Mouse (Mus musculus) bone marrow, adult 2 months (tissue): ENCODE results near the gene Lmo3.

Source experiments
- CTCF ChIP-seq: fragments of 200-500 bp; IDR thresholded peaks from 2 replicates; pipeline ENCODE4 v1.5.1; 2011; ENCODE audit warnings: low read length, control low read depth; ENCODE audit not compliant: control insufficient read depth, insufficient read depth
- POLR2A ChIP-seq: fragments of 200-500 bp; IDR thresholded peaks from 2 replicates; pipeline ENCODE4 v1.6.1; 2011; ENCODE audit warnings: low read depth, mild to moderate bottlenecking, control low read depth, low read length, borderline replicate concordance; ENCODE audit not compliant: control insufficient read depth

DNA sequence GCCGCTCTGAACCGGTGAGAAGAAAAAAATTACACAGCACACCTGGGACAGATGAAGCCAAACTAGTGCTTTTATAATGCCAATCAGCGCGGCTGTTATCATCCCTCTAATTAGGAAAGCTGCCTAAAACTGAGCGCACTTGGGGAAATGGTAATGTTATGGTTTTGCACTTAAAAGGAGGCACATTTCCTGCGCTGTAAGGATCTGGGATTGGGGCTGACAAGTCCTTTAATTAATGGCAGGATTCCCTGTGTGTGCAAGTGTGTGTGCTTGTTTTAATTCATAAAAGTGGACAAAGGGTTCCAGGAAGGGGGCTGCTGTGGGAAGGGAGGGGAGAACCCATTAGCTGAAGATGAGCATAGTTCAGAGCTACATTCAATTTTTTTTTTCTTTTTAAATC, 154.4 kb downstream of the Lmo3 start:
- TF ChIP-seq POLR2A (no peak), CTCF (no peak)
